Mouse (Mus musculus) thymus, postnatal 0 days (tissue): Measurements from ENCODE around the gene Pi4k2b. TPM values are rescaled to one million over a fixed set of nuclear protein-coding genes. Genes with fewer than 3 reads are reported as not detected.
"Not testable (repeated sequence)": the region's sequence is repeated elsewhere in the genome, so short reads cannot be mapped to it uniquely, and the experiment has no call there.

ENCODE experiments used
- DNase-seq: peaks from one replicate; pipeline ENCODE4 v3.0.0-alpha.2; 2015; ENCODE audit warnings: low spot score
- polyA plus RNA-seq: library from polyadenylated mRNA; unstranded; fragments of >200 nt; fragmentation: Nextera tagmentation; extraction: Ambion mirVana; gene quantifications from 2 replicates; pipeline ENCODE4 v1.2.1, GENCODE M21; 2015

Pi4k2b gene
- polyA plus RNA-seq, 1 experiment from 2014 or later = 11.4 TPM

GRCm38 (mm10) chr5:52776466-52777354 lies 35.3 kb downstream of the Pi4k2b start:
- not testable (repeated sequence) for DNase-seq

GRCm38 (mm10) chr5:52782523-52783250 lies 41.3 kb downstream of the Pi4k2b start:
- DNase-seq = peak; percentile 88

DNA sequence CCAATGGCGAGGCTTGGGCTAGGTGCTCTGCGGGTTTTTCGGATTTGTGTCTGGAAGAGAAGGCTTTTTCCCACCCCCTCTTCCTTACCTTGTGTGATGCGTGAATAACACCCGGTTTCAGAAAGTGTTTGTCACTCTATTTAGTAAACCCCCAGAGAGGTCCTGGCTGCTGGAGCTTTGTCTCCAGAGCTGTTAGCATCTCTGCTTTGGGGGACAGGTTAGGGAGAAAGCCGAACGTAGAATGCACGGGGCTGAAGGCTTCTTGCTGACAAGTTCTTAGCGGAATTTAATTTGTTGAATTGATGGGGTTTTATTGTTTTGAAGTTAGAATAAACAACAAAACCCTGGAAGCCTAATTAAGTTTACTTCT lies 41.9 kb downstream of the Pi4k2b start:
- no peak for DNase-seq

GRCm38 (mm10) chr5:52783957-52784356 lies 42.6 kb downstream of the Pi4k2b start:
- DNase-seq = no peak

DNA sequence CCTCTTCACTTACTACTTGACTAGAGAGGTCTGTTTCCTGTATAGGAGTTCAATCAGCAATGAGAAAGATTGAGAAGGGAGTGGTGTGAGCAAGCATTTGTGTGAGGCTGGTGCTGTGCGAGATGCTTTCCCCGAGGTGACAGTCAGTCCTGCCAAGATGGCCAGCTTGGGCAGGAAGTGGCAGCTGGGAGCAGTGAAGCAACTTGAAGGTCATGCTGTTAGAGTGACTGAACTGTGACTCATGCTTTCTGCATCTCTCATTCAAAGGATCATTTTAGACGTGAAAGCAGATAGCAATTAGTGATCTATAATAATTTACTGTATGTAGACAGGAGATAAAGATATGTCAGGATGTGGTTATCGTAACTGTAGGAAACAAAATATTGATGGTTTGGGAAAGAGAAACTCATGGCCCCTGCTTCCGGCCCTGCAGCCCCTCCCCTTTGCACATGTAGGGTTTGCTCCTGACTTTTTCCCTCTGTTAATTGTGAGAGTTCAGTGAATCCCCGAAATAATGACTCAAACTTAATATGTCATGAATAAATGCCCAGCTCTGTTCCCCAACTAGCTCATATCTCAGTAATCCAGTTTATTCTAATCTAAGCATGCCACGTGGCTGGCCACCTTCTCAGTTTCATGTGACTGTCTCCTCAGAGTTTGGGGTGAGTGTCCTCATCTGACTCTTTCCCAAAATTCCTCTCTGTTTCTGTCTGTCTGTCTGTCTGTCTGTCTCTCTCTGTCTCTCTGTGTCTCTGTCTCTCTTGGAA lies 45.4 kb downstream of the Pi4k2b start:
- no peak for DNase-seq

DNA sequence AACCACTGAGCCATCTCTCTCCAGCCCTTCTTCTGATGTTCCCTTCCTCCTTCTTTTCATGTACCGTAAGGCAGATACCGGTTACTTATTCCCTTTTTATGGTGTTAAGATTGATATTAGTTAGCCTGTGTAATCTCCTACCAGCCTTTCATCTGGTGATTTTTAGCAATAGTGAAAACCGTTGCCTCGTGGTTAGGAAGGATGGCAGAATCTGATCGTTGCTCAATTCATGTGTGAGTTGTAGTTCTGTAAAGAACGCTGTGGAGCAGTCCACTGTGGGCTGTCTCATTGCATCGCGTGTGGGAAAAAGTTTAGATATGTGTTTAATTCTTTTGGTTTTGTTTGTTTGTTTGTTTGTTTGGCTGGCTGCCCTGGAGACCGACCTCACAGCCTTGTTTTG lies 51.9 kb downstream of the Pi4k2b start:
- DNase-seq = no peak

DNA sequence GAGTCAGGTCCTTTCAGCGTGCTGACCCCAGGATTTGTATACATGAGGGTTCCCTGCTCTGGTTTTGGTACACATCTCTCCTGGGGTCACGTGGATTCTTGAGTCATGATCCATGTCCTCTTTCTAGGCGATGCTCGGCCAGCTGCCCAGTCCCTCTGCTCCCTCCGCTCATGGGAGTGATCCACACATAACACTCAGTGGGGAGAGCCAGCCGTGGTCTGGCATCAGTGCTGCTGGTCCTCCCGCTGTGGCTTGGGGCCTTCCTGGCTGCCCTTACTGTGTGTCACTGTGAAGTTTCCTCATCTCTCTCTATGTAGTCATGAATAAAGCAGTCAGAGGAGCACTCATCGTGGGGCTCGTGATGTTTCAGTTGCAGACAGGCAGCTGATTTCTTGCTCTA lies 52.7 kb downstream of the Pi4k2b start:
- no peak for DNase-seq

GRCm38 (mm10) chr5:52799274-52799985 lies 58.1 kb downstream of the Pi4k2b start:
- no peak for DNase-seq

DNA sequence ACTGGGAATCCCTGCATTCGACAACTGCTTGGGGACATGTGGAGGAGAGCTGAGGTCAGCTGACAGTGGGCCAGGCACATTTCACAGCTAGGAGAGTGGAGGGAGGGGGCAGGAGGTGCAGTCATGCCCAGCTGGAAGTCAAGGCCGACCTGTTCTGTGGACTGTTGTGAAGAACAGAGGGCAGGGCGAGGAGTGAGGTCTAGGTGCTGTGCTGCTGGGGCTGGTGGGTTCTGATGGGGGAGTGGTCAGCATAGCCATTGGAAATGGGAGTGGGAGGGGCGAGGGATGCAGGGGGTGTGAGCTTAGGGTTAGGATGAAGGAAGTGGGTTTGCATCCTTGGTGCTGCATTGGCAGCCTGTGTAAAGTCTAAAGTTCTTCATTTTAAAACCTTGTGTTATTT lies 64.4 kb downstream of the Pi4k2b start:
- no peak for DNase-seq

GRCm38 (mm10) chr5:52806349-52806748 lies 65.0 kb downstream of the Pi4k2b start:
- no peak for DNase-seq

- no peak for DNase-seq
Observed at GRCm38 (mm10) chr5:52807030-52807429, 65.7 kb downstream of the Pi4k2b start.

- no peak for DNase-seq
Observed at GRCm38 (mm10) chr5:52810446-52810845, 69.1 kb downstream of the Pi4k2b start.

- no peak for DNase-seq
Observed at GRCm38 (mm10) chr5:52811056-52811455, 69.7 kb downstream of the Pi4k2b start.

- no peak for DNase-seq
Observed at GRCm38 (mm10) chr5:52812456-52812855, 71.1 kb downstream of the Pi4k2b start.

- no peak for DNase-seq
Observed at GRCm38 (mm10) chr5:52813312-52813711, 71.9 kb downstream of the Pi4k2b start.

GRCm38 (mm10) chr5:52818676-52819075 lies 77.3 kb downstream of the Pi4k2b start:
- no peak for DNase-seq

Other genes starting within 250 kb of the Pi4k2b start
- gene Lgi2, start 175.1 kb upstream of the Pi4k2b start, polyA plus RNA-seq = 2.4 TPM in 2 replicates
- gene Sepsecs, start 71.9 kb upstream of the Pi4k2b start, polyA plus RNA-seq = 6.6 and 8.1 TPM in 2 replicates
- gene Zcchc4, start 33.8 kb downstream of the Pi4k2b start, polyA plus RNA-seq = 8.3 and 11.5 TPM in 2 replicates
- 62.5 and 64.7 TPM in 2 replicates for gene Anapc4, start 92.4 kb downstream of the Pi4k2b start, polyA plus RNA-seq